Mouse (Mus musculus) G1E (cell line): ENCODE measurements around the gene Fam133b. TPM values are rescaled to one million over a fixed set of nuclear protein-coding genes. Genes with fewer than 3 reads are reported as not detected.

ENCODE experiments used
- ATAC-seq: 2 replicates; pipeline ENCODE4 v1.8.0; 2016; ENCODE audit warnings: mild to moderate bottlenecking; ENCODE audit not compliant: insufficient number of reproducible peaks, poor library complexity, low FRiP score, severe bottlenecking; ENCODE audit errors: extremely low read depth
- DNase-seq: peaks from one replicate; pipeline ENCODE4 v3.0.0; 2012; ENCODE audit warnings: low spot score
- H3K27me3 ChIP-seq: 2 replicates; pipeline ENCODE4 v1.6.1; 2012; ENCODE audit warnings: mild to moderate bottlenecking, low read length, inconsistent platforms; ENCODE audit not compliant: insufficient read depth
- H3K36me3 ChIP-seq: replicated peaks from 2 replicates; pipeline ENCODE3; 2012; ENCODE audit warnings: mild to moderate bottlenecking, inconsistent platforms
- H3K4me1 ChIP-seq: 2 replicates; pipeline ENCODE4 v1.6.1; 2012; ENCODE audit warnings: low read depth, low read length, inconsistent platforms, mixed read lengths; ENCODE audit not compliant: insufficient read depth
- H3K4me3 ChIP-seq: 2 replicates; pipeline ENCODE4 v1.5.1; 2012; ENCODE audit warnings: low read depth, mild to moderate bottlenecking, inconsistent platforms, low read length, moderate library complexity, mixed read lengths
- H3K9me3 ChIP-seq: replicated peaks from 2 replicates; pipeline ENCODE4 v1.6.1; 2012; ENCODE audit warnings: inconsistent platforms
- CTCF ChIP-seq: IDR thresholded peaks from 2 replicates; pipeline ENCODE4 v1.5.1; 2012; ENCODE audit warnings: low read depth, low read length, inconsistent platforms, mixed read lengths
- GATA1 ChIP-seq: IDR thresholded peaks from 2 replicates; pipeline ENCODE4 v1.6.1; 2012; ENCODE audit warnings: borderline replicate concordance, low read length, inconsistent platforms, mixed read lengths
- GATA2 ChIP-seq: IDR thresholded peaks from 2 replicates; pipeline ENCODE4 v1.6.1; 2012; ENCODE audit warnings: low read depth, low read length, inconsistent platforms, borderline replicate concordance
- POLR2AphosphoS5 ChIP-seq: IDR thresholded peaks from 2 replicates; pipeline ENCODE4 v1.6.1; 2012; ENCODE audit warnings: low read depth, low read length, inconsistent platforms; ENCODE audit not compliant: insufficient replicate concordance
- TAL1 ChIP-seq: conservative IDR thresholded peaks from 2 replicates; pipeline ENCODE4 v1.6.1; 2012; ENCODE audit warnings: low read depth, low read length, inconsistent platforms, mixed read lengths
- polyA plus RNA-seq: library from polyadenylated mRNA; stranded (reverse); fragments of >175 nt; gene quantifications from 2 replicates; pipeline ENCODE4 v1.2.3, GENCODE M21; 2012
- total RNA-seq, 2 experiments: library from RNA; stranded (forward) in 1 of 2; stranded (reverse) in 1 of 2; fragments of 200-1000 nt in 1 of 2; fragments of >200 nt in 1 of 2; fragmentation: Nextera tagmentation in 1 of 2; gene quantifications; 2 replicates each; pipeline ENCODE4 v1.2.3; 2014 to 2017

The Fam133b gene
- total and polyA plus RNA-seq, 3 experiments = 16.9 to 76.2 (median 59.0) TPM

DNA sequence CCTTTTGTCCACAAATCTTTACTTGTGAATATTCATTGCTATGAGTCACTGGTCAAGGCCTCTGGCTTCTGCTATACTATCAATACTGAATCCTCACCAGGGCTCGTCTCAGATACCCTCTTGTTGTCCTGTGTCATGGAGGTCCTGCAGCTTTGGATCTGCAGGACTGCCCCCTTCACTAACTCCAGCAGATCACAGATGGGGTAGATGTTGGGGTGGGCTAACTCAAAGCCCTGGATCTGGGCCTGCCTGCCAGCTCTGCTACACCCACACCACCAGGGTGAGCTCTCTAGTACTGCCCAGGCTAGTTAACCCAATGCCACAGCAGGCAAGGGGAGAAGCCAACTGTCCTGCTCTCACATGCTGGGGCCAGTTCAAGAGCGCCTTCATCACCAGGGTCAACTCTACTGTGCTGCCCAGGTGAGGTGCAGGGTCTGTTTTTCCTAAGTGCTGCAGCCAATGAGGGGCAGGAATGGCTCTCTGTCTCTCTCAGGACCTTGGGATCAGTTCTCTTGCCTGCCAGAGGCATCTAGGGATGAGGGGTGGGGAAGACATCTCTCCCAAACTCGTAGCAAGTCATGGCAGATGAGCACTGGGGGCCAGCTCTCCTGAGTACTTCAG lies 6.9 kb upstream of the Fam133b start:
- ATAC-seq (no peak), DNase-seq (no peak)
- H3K27me3 ChIP-seq = peaks cover 9% of the 10 kb centered on the region
- H3K4me1 ChIP-seq = peaks cover 13% of the 10 kb centered on the region
- H3K9me3 ChIP-seq = no peaks in the 10 kb centered on the region
- peaks cover under 1% of the 10 kb centered on the region for H3K36me3 ChIP-seq
- TF ChIP-seq GATA1 (no peak), POLR2AphosphoS5 (no peak), GATA2 (no peak), CTCF (no peak), TAL1 (no peak)
- H3K4me3 ChIP-seq = no peak overlapping the region

DNA sequence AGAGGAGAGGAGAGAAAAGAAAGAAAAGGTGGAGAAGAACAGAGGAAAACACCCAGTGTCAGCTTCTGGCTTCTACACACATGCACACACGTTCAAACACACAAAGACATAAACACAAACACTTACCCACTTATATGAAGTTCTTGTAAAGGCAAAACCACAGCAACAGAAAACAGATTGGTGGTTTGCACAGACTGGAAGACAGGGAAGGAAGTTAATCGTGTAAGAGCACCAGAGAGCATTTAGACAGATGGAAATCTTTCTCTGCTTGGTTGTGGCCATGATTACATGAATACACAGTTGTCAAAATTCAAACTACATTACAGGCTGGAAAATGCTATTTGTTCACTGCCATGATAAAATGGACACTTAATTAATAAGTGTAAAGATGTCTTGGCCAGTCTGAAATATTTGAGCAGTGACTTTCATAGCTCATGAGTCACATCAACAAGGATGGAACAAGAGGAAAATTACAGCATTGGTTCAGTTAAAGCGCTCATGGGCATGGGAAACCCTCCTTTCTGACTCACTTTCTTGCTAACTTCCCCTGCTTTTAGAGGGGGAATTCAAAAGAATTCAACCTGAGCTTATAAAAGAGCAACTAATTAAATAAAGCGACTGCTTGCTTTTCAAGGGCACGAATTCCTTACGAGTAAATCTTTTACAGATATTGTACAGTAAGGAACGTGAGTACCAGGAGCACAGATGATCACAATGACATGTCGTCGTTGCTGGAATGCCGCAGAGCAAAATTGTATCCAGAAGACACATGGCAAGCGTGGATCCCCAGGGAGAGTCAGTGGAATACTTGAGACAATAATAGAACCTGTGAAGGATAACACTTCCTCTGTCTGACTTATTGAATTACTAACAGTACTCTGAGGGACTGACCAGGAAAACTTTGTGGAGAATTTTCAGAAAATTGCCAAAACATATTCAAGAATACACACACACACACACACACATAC lies 4.8 kb upstream of the Fam133b start:
- ATAC-seq (no peak), DNase-seq (no peak)
- TF ChIP-seq TAL1 = no peak
- no peak for TF ChIP-seq POLR2AphosphoS5
- TF ChIP-seq CTCF = no peak
- no peak for TF ChIP-seq GATA1
- TF ChIP-seq GATA2 = no peak
- Histone ChIP-seq H3K4me3 (no peak overlapping the region), H3K36me3 (no peaks in the 10 kb centered on the region), H3K9me3 (no peaks in the 10 kb centered on the region), H3K27me3 (peaks cover 9% of the 10 kb centered on the region), H3K4me1 (peaks cover 27% of the 10 kb centered on the region)

DNA sequence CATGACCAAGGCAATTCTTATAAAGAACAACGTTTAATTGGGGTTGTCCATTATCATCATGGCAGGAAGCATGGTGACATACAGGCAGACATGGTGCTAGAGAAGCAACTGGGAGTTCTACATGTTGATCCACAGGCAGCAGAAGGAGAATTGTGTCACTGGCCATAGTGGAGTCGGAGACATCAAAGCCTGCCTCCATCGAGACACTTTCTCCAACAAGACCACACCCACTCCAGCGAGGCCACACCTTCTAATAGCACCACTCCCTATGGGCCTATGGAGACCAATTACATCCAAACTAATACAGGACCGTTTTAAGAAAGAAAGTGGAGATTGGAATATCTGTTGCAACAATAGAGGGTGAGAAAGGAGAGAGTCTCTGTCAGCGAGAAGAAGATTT lies 1.8 kb upstream of the Fam133b start:
- H3K27me3 ChIP-seq = peaks cover 6% of the 10 kb centered on the region
- H3K4me3 ChIP-seq = no peak overlapping the region
- H3K9me3 ChIP-seq = no peaks in the 10 kb centered on the region
- DNase-seq = no peak
- peaks cover 42% of the 10 kb centered on the region for H3K4me1 ChIP-seq
- TF ChIP-seq TAL1 (no peak), GATA2 (no peak), CTCF (no peak), POLR2AphosphoS5 (no peak), GATA1 (no peak)
- ATAC-seq = no peak
- peaks cover 19% of the 10 kb centered on the region for H3K36me3 ChIP-seq

DNA sequence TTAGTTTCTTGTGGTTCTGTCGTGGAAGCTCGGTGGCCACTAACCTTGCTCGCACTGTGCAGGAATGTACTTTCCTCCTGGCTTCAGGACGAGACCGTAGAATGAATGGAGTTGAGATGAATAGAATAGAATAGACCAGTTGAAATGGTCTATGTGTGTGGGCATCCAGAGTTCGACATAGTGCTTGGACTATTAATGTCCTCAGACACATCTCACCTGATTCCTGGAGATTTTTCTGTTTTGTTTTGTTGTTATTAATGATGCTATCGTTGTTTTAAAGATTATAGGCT lies 792 bp downstream of the Fam133b start:
- H3K4me1 ChIP-seq = peaks cover 46% of the 10 kb centered on the region
- H3K27me3 ChIP-seq = peaks cover 2% of the 10 kb centered on the region; the same call in 1 of the 2 replicates
- peak overlapping the region; percentile 91 for H3K4me3 ChIP-seq
- H3K36me3 ChIP-seq = peaks cover 36% of the 10 kb centered on the region
- TF ChIP-seq GATA1 (no peak), POLR2AphosphoS5 (no peak), CTCF (no peak), TAL1 (no peak), GATA2 (no peak)
- H3K9me3 ChIP-seq = no peaks in the 10 kb centered on the region
- ATAC-seq (peak; percentile 2; the same call in 1 of the 2 replicates), DNase-seq (no peak)

DNA sequence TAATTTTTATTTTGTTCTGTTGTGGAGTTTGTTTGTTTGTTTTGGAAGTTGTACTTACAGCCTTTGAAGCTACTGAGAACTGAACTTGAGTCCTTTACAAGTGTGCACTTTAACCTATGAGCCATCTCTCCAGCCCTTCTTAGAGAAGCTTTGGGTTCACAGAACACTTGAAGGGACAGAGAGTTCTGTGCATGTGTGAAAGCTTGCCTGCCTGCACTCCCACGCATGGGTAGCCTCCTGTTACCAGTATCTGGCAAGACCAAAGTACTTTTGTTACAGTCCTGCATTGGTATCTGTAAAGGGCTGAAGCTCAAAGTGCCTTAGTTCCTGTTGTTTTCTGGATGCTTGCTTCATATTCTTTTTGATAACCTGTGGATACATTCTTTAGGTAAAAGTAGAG lies 2.6 kb downstream of the Fam133b start:
- H3K9me3 ChIP-seq = no peaks in the 10 kb centered on the region
- no peak overlapping the region for H3K4me3 ChIP-seq
- H3K27me3 ChIP-seq = no peaks in the 10 kb centered on the region
- ATAC-seq (no peak), DNase-seq (no peak)
- H3K4me1 ChIP-seq = peaks cover 48% of the 10 kb centered on the region
- TF ChIP-seq TAL1 (no peak), POLR2AphosphoS5 (no peak), CTCF (no peak), GATA2 (no peak), GATA1 (no peak)
- peaks cover 41% of the 10 kb centered on the region for H3K36me3 ChIP-seq

- H3K36me3 ChIP-seq = peaks cover 54% of the 10 kb centered on the region
- DNase-seq (no peak), ATAC-seq (no peak)
- TF ChIP-seq GATA1 = no peak
- TF ChIP-seq CTCF = no peak
- no peak for TF ChIP-seq TAL1
- TF ChIP-seq POLR2AphosphoS5 = no peak
- no peaks in the 10 kb centered on the region for H3K27me3 ChIP-seq
- no peaks in the 10 kb centered on the region for H3K9me3 ChIP-seq
- no peak overlapping the region for H3K4me3 ChIP-seq
- peaks cover 15% of the 10 kb centered on the region for H3K4me1 ChIP-seq
These were observed 7.8 kb downstream of the Fam133b start for GRCm38 (mm10) chr5:3551481-3551880.
